Mouse (Mus musculus) lung, postnatal 14 days (tissue): Measurements from ENCODE around the gene I830077J02Rik.
A peak's percentile ranks its signal among the peaks of the same experiment; 100 is the strongest.

Source experiments
- DNase-seq: peaks from one replicate; pipeline ENCODE4 v3.0.0; 2021

Gene I830077J02Rik

DNA sequence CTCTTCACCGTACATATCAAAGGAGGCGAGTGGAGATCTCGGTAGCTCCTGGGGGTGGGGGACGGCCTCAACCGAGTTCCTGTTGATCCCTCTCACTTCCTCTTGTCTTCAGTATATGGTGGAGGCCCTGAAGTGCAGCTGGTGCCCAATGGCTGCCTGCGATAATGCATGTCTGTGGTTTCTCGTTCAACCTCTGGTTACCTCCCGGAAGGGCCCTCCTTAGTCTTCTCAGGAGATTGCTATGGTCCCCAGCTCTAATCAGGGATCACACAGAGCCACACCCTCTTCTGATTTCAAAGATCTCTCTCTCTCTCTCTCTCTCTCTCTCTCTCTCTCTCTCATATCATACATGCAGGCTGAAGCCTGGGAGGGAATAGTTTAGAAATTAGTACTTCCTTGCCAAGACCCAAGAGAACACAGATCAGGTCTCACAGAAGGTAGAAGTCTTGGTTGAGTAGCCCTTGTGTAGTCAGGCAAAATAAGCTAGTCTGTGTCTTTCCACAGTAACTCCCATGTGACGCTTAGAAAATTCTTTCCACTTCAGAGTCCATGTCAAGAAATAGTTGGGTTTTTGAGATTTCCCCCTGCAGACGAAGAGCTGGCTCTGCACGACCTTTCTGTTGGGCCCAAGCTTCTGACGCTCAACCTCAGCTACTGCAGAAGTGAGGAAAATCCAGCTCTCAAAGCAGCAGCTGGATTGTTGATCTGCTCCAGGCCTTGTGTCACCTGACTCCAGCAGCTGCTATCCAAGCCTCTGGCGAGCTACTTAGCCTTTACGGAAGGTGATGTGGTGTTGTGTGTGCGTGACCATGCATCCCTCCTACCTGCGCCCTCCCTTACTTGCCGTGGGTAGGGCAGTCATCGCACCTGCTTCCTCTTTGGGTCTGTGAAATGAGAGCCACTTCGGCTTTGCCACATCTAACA, 39.6 kb downstream of the I830077J02Rik start:
- DNase-seq: no peak

DNA sequence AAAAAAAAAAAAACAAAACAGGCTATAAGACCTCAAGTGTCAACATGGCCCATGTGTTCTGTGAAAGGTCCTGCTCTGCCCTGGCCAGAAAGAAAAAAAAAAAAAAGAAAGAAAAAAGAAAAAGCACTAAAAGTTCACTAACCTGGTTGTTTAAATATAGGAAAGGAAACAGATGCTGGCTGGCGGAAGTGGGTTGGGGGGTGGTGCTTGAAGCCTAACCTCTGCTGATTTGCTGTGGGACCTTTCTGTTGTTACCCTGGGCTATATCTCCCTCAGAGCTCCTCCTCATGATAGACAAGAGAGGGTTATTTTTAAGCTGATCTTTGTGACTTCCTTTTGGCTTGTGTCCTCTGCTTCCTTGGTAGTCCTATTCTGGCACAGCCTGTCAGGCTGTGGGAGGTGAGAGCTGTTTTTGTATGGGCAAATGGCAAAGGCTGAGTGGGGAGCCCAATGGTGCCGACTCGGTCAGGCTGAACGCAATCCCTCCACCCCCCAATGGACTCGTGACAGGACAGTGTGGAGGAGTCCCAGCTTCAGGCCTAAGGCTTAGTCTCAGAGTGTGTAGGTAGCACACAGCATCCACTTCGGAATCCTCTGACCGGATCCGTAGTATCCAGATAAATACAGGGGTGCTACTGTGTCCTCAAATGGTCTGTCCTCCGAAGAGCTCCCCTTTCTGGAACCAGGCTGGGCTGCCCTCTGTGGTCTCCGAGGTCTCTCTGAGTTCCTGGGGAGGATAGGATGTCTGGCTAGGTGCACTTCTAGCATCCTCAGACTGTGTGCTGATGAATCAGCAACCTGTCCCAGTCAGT, 40.5 kb downstream of the I830077J02Rik start:
- DNase-seq: peak; percentile 46

DNA sequence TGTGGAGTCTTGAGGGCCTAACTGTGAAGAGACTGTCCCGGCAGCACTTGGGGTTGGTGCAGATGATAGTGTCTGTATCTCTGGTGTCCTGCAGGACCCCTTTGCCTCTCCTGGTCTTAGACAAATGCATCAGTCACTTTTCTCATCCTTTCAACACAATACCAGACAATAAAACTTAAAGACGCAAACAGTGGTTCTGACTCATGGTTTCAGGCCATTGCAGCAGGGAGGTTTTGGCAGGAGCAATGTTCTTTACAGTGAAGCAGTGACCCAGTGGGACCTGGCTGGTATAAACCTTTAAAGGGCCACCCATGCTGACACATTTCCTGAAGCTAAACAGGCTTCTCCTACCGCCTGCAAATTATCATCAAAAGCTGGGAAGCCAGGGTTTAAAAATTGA, 41.3 kb downstream of the I830077J02Rik start:
- no peak for DNase-seq

DNA sequence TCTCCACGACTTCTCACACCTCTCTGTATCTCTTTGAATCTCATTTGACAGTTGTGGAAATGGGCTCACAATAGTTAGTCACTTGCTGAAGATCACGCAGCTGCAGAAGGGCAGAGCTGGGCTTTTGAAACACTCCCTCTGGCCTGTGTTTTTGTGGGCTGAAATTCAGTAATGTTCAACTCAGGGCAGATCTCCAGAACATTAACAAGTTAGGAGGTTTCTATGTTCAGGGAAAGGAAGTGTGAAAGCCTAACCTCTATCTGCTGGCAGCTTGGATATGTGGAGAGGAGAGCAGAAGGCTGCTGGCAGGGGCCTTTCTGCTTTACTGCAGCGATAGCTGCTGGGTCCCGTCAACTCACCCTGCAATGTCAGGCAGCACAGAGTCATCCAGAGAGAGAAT, 42.2 kb downstream of the I830077J02Rik start:
- no peak for DNase-seq

DNA sequence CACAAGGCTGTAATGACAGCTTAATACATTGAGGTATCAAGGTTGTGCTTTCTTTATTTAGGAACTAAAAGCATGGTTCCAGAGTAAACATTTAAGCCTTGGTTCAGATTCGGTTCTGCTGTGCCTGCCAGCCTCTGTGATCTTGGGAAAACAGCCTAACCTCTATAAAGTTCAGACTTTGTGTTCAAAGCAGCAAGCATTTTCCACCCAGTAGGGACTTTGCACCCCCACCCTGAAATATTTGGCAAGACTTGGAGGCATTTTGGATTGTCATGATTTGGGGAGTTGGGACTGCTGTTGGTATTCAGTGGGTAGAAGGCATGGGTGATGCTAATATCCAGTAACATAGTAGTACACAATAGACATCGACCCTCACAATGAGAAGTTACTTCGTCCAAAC, 43.5 kb downstream of the I830077J02Rik start:
- no peak for DNase-seq

DNA sequence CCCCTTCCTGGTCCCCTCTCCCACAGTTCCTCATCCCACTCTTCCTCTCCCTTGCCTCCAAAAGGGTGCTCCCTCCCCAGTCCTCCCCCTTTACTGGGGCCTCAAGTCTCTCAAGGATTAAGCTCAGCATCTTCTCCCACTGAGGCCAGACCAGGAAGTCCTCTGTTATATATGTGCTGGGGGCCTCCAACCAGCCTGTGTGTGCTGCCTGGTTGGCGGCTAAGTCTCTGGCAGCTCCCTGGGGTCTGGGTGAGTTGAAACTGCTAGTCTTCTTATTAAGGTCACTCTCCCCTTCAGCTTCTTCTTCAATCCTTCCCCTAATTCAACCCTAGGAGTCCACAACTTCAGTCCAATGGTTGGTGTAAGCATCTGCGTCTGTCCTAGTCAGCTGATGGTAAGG, 49.4 kb downstream of the I830077J02Rik start:
- no peak for DNase-seq

DNA sequence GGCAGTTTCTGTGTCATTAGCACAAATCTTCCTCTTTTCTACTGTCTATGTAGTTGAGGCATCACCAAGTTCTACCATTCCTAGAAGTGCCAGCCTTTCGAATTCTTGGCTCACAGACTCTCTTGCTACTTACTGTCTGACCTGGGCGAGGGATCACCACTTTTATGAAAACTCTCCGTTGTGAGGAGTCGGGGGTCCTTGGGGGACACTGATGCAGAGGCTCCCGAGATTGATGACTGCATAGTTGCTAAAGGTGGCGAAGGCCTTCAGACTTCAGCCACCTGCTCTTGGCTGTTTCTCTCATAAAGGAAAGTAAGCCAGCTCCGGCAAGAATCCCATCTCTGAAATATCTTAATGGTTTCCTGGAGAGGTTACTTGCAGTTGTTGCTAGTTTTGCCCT, 50.4 kb downstream of the I830077J02Rik start:
- no peak for DNase-seq

DNA sequence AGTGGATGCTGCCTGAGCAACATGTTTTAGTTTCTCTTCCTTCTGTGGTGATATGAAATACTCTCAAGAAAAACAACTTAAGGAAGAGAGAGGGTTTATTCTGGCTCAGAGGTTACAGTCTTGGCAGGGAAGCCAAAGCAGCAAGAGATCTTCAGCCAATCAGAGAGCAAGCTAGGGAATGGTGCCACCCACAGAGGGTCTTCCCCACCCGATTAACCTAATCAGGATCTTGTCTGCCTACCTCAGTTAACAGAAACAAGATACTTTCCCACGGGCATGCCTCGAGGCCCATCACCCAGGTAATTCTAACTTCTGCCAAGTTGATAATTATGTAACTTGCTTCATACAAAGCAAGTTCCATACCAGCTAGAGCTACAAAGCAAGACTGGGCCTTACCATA, 52.0 kb downstream of the I830077J02Rik start:
- DNase-seq: no peak

DNA sequence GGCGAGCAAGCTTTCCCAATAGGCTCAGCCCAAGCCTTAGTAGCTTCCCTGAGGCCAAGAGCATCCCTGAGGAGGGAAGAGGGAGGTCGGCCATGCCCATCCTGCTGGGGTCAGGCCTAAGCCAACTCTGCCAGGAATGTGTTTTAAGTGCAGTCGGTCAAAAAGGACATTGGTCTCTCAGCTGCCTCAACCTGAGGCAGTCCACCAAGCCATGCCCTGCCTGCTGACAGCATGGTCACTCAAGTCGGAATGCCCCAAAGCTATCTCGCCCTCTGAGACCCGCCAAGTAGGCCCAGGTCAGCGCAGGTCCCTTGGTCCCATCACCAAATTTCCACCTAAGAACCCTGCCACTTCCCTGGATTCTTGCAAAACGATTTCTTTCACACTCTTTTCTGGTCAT, 53.7 kb downstream of the I830077J02Rik start:
- DNase-seq: no peak

DNA sequence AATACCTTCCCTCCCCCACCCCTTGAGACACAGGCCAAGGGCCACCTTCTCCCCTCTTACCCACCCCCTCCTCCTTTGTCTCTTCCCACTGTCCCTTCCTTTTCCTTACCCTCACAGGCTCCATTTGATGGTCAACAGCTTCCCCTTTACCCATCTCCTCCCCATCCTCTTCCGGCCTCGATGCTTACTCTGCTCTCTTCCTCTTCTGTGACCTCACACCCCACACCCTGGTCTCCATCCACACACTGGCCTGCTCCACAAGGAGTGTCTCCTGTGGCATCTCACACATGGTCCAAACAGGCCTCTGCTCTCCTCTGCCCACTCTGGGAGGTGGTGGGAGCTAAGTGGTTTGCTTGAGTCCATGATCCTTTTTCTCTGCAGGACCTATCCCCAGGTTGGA, 54.5 kb downstream of the I830077J02Rik start:
- DNase-seq: no peak

DNA sequence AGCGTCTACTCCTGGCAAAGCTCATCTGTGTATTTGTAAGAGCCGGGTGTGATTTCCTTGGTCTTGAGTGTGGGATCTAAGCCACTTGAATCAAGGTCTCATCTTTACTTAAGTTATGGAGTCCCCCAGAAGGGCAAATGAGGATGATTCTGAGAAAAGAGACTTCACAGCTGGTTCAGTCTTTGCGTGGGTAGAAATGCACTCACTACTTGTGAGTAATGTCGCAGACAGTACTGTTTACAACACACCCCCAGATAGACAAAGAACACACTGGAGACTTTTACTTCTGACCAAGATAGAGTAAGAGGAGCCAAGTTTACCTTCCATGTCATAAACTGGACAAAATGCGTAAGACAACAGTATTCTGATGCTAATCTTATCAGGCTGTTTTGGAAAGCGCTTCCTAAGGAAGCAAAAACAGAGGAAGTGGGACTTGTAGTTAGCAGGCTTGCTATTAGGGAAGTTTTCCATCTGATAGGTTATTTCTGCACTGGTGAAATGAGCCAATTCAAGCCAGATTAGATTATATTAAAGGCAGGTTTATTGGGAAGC, 55.1 kb downstream of the I830077J02Rik start:
- DNase-seq: no peak

DNA sequence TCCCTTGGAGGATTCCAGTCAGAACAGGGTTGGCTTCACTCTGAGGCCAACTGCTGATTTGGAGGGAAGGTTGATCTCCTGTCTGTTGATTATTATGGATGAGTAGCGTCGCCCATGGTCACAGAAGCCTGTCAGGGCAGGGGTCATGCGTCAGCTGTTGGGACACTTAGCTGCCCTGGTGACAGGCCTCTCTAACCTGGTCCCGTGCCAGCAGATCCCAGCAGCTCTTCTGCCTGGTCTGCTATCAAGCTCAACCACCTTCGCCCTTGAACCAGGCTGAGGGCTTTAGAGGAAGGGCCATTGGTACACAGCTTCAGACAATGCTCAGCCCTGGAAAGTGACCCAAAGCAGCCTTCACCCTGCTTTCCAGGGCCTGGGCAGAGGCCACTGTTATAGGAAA, 56.4 kb downstream of the I830077J02Rik start:
- no peak for DNase-seq
